Mouse (Mus musculus) spleen, adult 2 months (tissue): ENCODE measurements around the gene Ccdc120.

Experiments
- CTCF ChIP-seq: fragments of 200-500 bp; IDR thresholded peaks from 2 replicates; pipeline ENCODE4 v1.5.1; 2011; ENCODE audit warnings: mild to moderate bottlenecking, inconsistent platforms; ENCODE audit not compliant: insufficient read depth, insufficient read length, insufficient replicate concordance; ENCODE audit errors: extremely low read depth
- POLR2A ChIP-seq: fragments of 200-500 bp; IDR thresholded peaks from 2 replicates; pipeline ENCODE4 v1.6.1; 2011; ENCODE audit warnings: low read depth, low read length, inconsistent platforms

- no peak for TF ChIP-seq CTCF
- no peak for TF ChIP-seq POLR2A
Measured at GRCm38 (mm10) chrX:7782603-7783092, 31.9 kb upstream of the Ccdc120 start.
